Mouse (Mus musculus) layer of hippocampus, adult 11-12 months (tissue): Measurements from ENCODE around the gene Cdh18.
"Not testable (repeated sequence)": the region's sequence is repeated elsewhere in the genome, so short reads cannot be mapped to it uniquely, and the experiment has no call there.

Experiments used
- DNase-seq: peaks from one replicate; pipeline ENCODE4 v3.0.0; 2022; ENCODE audit warnings: low spot score

The Cdh18 gene

GRCm38 (mm10) chr15:23212068-23212467 is 663.2 kb downstream of the Cdh18 start:
- DNase-seq: no peak

DNA sequence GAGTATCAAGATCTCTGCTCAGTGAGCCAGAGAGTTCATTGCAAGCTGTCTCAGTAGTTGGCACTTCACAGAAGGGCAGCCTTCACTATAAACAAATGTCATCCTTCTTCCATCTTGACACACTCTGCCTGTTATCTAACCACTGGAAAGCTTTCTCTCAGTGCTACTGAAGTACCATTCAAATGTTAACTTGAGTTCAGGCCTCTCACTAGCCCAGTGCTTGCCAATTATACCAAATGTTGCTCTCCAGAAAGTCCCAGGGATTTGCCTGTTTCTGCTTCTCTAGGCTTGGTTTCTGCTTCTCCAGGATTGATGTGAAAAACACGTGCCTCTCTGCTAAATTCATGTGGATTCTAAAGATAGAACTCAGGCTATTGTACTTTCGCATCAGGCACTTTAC is 681.8 kb downstream of the Cdh18 start:
- no peak for DNase-seq

DNA sequence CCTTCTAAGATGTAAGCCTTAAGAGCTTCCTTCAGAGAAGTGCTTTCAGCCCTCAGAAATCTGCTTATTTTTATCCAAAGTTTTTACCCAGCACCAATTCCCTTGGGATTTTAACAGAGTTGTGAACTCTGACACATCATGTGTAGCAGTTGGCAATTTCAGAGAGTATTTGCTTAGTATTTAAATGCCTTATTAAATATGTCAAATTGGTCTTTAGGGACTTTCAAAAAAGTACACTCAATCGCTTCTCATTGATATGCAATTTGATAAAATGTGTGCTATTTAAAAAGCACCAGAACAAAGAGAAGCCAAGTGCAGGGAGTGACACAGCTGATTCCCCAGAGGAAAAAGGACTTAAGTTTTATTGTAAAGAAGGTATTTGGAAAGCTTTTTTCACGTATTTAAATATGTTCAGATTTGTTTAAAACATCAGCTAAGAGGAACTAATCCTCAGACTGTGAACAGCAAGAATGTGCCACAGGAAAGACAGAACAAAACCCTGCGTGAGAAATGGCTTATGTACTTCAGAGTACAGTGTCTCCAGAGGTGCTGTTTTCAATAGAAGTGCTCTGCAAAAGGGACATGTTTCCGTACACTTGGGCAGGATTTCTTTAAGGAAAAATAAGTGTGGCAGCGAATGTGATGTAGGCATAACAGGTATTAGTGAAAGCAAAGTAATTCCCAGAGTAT is 709.1 kb downstream of the Cdh18 start:
- DNase-seq: no peak

DNA sequence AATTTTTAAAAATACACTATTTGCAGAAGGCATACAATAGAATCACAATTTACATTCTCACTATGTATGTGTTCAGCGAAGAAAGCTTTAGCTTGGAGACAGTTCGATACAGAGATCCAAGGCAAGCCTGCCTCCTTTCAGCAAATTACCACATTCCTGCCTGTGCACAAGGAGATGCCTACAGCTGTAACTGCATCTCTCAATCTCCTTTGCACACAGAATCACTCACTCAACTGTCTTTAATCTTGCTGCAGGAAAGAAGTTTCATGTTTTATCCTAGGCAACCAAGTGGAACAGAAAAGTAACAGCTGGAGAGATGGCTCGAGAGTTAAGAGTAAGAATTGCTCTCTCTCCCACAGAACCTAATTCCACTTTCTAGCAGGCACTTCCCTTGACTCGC is 729.6 kb downstream of the Cdh18 start:
- no peak for DNase-seq

GRCm38 (mm10) chr15:23305018-23305417 is 756.2 kb downstream of the Cdh18 start:
- DNase-seq: no peak

DNA sequence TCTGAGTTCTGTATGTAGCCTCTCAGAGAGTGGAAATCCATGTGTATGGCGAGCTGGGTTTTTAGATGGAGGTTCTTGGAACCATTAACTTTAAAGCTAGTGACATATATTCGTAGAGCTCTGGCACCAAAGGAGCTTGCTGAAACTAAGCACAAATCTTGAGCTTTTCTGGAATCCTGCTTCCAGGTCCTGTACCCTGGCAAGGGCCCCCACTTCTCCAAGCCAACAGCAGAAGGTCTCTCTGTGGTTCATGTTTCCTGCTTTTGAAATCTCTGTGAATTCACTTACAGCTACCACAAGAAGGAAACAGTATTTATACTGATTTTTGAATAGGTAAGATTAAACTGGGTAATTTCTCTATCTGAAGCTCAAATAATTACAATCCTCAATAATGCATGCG is 767.9 kb downstream of the Cdh18 start:
- DNase-seq: no peak

DNA sequence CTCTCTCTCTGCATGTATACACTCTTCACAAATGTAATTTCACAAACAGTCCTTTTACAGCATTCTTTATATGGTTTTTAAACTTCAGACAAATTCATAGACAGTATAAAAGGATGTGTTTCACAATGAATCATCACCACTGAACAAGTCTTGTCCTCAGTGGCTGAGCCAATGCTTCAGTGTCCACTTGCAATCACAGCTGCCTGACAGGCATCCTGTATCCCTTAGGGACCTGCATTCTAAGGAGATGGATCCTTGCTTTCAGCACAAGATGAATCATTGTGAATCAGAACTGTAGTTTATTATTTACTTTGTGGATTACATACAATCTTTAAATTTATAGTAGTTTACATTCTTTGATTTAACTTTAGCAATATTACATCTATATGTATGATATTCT is 768.6 kb downstream of the Cdh18 start:
- no peak for DNase-seq

DNA sequence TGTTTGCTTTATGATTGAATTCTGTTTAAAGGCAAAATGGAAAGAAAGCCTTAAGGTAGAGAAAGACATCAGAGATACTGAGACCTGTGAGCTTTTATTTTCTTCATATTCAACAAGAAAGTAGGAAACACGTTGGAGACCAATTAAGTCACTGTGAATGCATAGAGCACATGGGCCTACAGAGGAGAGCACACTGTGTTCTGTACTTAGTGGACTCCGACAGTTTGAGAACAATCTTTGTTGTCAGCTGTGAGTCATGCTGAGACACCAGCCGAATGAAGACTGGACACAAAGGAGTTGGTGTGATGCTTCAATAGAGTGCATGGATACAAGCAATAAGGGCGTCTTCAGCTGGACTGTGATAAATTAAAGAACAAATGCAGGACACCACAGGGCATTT is 791.5 kb downstream of the Cdh18 start:
- not testable (repeated sequence) for DNase-seq

DNA sequence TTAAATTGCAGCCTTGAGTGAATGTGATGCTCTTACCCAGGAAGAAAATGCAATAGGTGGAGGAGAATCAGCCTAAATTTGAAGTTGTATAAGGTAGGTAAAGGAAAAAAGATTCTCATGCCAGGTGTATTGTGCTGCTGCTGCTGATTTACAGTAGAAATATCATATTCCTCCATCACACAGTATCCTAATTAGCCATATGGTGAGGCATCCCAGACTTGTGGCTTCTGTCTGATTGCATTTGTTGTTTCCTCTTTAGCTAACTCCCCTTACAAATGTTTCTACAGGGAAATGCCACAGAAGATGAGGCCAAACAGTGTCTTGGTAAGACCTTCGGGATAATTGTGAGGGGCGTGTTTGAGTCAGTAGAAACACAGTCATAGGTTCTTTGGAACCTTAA is 802.3 kb downstream of the Cdh18 start:
- no peak for DNase-seq

- no peak for DNase-seq
These were observed 817.5 kb downstream of the Cdh18 start for GRCm38 (mm10) chr15:23366325-23366724.

- no peak for DNase-seq
These were observed 818.9 kb downstream of the Cdh18 start for GRCm38 (mm10) chr15:23367712-23368111.

DNA sequence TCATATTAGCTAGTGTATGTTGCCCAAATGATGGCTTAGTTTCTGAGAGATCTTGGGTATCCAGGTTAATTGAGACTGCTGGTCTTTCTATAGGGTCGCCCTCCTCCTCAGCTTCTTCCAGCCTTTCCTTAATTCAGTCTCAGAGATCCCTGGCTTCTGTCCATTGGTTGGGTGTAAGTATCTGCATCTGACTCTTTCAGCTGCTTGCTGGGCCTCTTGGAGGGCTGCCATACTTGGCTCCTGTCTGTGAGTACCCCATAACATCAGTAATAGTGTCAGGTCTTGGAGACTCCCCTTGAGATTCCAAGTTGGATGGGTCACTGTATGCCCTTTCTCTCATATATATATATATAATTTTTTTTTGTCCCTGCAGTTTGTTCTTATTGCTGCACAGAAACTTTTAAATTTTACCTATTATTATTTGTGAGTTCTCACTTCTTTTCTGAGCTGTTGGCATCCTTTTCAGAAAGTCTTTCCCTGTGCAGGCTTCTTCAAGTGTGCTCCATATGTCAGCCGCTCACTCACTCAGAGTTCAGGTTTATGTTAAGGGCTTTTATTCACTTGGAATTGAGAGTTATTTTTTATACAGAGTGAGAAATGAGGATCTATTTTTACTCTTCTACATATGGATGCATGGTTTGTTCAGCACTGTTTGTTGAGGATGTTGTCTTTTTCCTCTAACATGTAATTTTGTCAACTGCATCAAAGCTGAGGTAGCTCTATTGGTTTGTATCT is 829.4 kb downstream of the Cdh18 start:
- DNase-seq: no peak

- DNase-seq: no peak
These were observed 837.0 kb downstream of the Cdh18 start for GRCm38 (mm10) chr15:23385816-23386215.

DNA sequence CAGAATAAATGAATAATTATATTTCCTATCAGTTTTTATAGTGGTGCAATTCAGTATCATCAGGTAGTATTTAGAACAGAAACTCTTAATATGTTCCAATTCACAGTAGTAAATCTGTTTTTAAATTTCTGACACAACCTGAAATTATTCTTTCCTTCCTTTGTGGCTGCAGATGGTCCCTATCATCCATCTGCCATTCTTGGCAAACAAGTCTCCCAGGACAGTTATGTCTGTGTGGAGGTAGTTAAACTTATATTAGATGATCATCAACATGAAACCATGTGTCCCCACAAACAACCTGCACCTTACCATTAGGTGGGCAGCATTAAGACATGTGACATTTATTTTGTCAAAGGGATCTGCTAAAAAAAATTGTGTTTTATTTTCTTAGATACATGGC is 847.8 kb downstream of the Cdh18 start:
- DNase-seq: peak; percentile 22

GRCm38 (mm10) chr15:23403792-23404191 is 855.0 kb downstream of the Cdh18 start:
- DNase-seq: no peak

- no peak for DNase-seq
These were observed 859.4 kb downstream of the Cdh18 start for GRCm38 (mm10) chr15:23408256-23408655.

DNA sequence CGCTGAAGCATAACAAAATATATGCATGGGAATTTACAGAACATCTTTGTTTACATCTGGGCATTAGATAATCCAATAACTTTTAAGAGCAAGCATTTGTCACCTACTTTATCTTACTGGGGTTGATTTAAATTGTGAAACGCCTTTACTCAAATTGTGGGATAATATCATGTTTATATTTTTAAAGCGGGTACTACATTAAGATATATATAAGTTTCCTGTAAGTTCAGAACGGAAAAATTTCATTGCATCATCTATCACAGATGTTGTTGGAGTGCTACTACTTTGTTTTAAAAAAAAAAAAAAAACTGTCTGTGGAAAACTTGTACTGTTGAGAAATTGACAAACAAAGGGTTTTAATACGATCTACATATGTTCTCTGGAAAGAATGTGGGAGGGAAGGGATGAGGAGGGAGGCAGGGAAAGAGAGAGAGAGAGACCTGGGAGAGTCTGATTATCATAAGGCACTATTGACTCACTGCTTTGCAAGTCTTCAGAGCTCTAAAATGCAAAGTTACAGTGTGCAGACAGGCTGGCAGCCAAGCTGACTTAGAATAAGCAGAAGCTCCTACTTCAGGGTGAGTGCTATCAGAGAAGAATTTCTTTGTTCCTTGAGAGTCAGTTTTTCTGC is 867.7 kb downstream of the Cdh18 start:
- peak; percentile 20 for DNase-seq

GRCm38 (mm10) chr15:23418158-23418557 is 869.3 kb downstream of the Cdh18 start:
- DNase-seq: no peak

DNA sequence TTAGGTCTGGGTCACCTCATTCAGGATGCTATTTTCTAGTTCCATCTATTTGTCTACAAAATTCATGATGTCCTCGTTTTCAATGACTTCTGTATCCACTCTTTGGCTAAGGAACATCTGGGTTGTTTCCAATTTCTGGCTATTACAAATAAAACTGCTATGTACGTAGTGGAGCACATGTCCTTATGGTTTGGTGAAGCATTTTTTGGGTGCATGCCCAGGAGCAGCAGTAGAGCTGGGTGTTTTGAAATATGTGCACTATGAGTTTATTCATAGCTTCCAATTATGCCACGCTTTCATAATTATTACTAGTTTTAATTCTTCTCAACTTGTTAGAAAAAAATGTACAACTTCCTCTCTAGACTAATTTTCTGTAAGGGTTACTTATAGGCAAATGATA is 871.2 kb downstream of the Cdh18 start:
- peak; percentile 72 for DNase-seq

DNA sequence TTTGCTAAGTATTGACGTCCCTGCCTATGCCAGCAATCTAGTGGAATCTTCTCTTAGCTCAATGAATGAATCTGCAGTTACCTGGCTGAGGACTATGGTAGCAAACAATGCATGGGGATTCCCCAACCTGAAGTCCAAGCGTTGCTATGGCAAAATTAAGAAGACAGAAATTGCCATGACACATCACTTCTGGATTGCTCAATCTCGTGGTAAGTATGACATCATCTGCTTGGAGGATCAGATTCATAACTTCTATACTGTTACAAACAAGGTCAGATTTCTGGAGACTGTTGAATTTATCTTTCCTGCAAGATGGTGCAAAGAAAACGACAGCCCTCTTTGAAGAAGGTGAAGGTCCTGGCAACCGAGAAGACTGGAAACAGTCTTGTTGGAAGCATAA is 881.2 kb downstream of the Cdh18 start:
- DNase-seq: no peak

GRCm38 (mm10) chr15:23448542-23448941 is 899.7 kb downstream of the Cdh18 start:
- no peak for DNase-seq

GRCm38 (mm10) chr15:23452098-23452625 is 903.3 kb downstream of the Cdh18 start:
- DNase-seq: no peak

DNA sequence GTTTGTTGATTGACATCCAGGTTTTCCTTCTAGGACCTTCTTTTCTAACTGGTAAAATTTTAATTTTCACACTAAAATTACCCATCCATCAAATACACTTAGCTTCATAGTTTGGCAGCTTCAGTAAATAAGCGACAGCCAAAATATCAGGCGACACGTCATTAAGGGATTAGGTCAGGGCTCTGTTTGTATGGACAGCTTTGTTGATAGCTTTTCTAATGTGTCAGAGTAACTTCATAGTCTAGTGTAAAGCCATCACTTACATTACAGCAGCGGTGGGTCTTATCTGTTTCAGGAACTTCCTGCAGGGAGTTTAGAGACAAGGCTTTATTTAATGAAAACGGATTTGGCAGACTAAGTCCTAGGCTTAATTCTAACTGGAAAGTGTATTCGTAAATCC is 904.5 kb downstream of the Cdh18 start:
- no peak for DNase-seq
